Mouse (Mus musculus): Measurements from ENCODE around the gene Hp.
A peak's percentile ranks its signal among the peaks of the same experiment; 100 is the strongest.

Gene Hp

GRCm38 (mm10) chr8:109563881-109564280, 15.1 kb downstream of the Hp start:
- no peak for DNase-seq (ENCODE audit: low spot score)

DNA sequence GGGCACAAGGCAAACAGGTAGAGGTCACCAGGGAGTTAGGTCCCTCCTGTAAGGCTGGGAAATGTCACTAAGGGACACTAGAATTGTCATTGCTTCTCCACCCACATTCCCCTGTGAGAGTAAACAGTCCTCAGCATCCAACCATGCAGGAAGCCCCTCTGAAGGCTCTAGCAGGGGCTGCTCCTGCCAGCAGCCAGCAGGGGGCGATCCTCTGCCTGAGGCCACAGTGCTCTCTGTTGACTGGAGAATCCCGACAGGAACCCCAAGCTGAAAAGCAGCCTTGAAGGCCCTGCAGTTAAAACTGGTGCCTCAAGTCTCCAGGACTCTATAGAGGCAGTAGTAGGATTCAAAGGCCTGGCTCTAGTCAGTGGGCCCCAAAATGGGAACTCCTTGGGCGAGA, 27.3 kb downstream of the Hp start:
- DNase-seq (ENCODE audit: low spot score) = no peak

DNA sequence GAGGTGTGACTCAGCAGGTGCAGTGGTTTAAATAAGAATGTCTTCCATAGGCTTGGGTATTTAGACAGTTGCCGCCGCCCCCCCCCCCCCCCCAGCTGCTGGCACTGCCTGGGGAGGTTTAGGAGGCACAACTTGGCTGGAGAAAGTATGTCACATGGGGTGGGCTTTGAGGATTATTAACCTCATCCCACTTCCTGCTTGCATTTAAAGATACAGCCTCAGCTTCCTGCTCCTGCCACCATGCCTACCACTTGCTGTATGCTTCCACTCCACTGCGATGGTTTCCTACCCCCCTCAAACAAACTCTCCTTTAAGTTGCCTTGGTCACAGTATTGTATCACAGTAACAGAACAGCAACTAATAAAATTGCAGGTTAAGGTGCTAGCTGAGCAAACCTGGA, 34.9 kb downstream of the Hp start:
- DNase-seq (ENCODE audit: low spot score) = no peak

DNA sequence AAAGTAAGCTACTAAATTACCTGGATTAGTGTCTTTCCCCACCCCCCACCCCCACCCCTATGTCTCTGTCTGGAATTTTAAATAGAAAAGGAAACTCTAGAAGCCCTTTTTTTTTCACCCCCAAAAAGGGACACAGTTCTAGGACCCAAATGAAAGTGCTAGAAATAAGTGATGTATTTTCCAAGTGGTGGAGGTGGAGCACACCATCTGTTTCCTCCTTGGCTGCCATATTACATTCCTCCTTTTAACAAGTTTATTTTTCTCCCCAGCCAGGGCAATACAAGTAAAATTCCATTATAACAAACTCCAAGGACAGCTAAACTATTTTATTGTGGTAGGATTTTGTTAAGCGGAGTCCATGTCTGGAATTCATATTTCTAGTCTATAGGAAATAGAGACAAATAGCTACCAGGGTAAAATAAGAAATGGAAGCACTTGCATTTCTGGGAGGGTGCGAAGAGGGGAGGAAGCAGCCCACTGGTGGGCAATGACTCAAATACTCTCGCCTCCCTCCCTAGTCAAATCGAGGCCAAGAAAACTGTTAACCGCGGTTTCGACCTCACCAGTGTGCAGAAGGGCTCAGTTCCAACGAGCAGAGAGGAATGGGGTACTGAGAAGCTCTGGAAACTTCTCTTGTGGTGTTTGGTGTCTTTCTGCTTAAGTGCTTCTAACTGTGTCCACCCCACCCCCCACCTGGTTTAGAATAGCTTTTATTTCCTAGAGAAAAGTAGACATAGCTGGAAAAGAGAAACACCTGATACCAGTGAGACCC, 36.0 kb downstream of the Hp start:
- no peak for DNase-seq (ENCODE audit: low spot score)

DNA sequence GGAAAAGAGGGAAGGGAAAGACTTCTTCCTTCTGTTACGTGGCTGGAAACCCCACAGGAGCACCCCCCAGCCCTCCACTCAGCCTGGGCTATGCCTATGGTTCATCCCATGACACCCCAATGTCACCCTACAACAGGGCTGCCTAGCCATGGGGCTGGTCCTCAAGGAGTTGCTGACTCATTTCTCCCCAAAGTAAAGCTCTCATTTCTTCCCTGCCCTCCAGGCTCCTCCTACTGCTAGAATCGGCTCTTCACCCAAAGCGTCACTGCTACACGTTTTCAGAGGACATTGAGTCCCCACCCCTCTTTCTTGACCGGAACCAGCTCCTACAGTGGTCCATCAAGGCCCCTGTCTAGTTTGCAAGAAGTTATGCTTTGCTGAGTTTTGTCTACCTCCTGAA, 36.8 kb downstream of the Hp start:
- no peak for DNase-seq (ENCODE audit: low spot score)

- DNase-seq (ENCODE audit: low spot score) = peak; percentile 42
Measured at GRCm38 (mm10) chr8:109536703-109537102, 42.3 kb downstream of the Hp start.

DNA sequence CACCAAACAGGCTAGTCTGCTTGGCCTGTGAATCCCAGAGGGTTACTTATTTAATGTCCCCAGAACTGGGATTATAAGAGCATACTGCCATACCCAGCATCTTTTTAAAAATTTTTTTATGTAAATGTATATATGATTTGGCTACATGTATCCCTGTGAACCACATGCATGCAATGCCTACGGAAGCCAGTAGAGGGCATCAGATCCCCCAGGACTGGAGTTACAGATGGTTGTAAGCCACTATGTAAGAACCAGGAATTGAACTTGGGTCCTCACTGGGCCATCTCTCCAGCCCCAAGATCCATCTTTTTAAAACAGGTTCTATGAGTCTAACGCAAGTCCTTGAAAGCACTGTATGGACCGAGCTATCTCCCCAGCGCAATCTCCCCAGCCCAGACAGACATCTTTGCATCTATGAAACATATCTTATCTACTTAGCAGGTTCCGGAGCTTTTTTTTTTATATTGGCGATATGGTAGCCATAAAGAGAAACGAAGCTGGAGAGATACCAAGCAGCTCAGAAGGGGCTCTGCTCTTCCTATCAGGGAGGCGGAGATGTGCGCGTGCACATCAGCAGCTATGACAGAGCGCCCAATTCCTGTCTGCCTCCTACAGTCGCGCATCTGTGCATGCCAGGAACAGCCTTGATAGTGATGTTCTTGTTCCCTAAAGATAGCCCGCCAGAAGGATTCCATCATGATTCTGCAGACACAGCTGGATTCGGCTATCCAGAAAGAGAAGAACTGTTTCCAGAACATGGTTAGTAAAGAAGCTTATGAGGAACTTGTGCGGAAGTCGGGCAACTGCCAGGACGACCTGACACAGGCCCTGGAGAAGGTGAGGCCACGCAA, 43.6 kb downstream of the Hp start:
- DNase-seq (ENCODE audit: low spot score) = no peak

Data from ovary, adult 18-20 months (tissue).